10 mouse cellular contexts compared by ENCODE assay signal in genomic region chr8:11498786-11499485, GRCm38 (mm10). TPM values are rescaled to one million over a fixed set of nuclear protein-coding genes. Genes with fewer than 3 reads are reported as not detected.
DNase-seq lines count a peak whose midpoint lies in the region; ATAC-seq lines count a peak whose summit lies in the region.
"Had no signal": no experiment of that assay in that cellular context is flagged by ENCODE, and none has a peak within 500 bp of the region (broad histone marks: within the 10 kb centered on the region; RNA-seq: fewer than 3 reads in every experiment).

No protein-coding gene starts in this region.

- peaks cover 16% of the 10 kb centered on the region for H3K27me3 ChIP-seq in heart, embryonic 13.5 days (replicated peaks)
- no peaks in the 10 kb centered on the region for H3K27me3 ChIP-seq in neural tube, embryonic 12.5 days (replicated peaks)
- peaks cover 11% of the 10 kb centered on the region for H3K27me3 ChIP-seq in midbrain, embryonic 12.5 days

- DNase-seq in heart, adult 8-10 months (ENCODE audit: low spot score): no peak
- DNase-seq in neural tube, embryonic 10.5 days (ENCODE audit: extremely low spot score, low spot score): no peak
- no peak for DNase-seq in frontal cortex, postnatal 14 days (ENCODE audit: low spot score in 2 of 2)
- no peak for DNase-seq in cerebellum, adult 11-12 months
- DNase-seq: adrenal gland, postnatal 25 days; heart, postnatal 10 days had no signal

- H3K4me3 ChIP-seq in heart, embryonic 13.5 days: peak overlapping the region; percentile 93
- no peak overlapping the region for H3K4me3 ChIP-seq in neural tube, embryonic 12.5 days
- peak overlapping the region; percentile 77; the same call in 1 of the 2 replicates for H3K4me3 ChIP-seq in midbrain, embryonic 12.5 days

- H3K9me3 ChIP-seq in heart, embryonic 13.5 days: no peaks in the 10 kb centered on the region
- H3K9me3 ChIP-seq in neural tube, embryonic 12.5 days: no peaks in the 10 kb centered on the region
- no peaks in the 10 kb centered on the region for H3K9me3 ChIP-seq in midbrain, embryonic 12.5 days

- no peak overlapping the region for H3K9ac ChIP-seq in heart, embryonic 13.5 days
- no peak overlapping the region for H3K9ac ChIP-seq in neural tube, embryonic 12.5 days
- no peak overlapping the region for H3K9ac ChIP-seq in midbrain, embryonic 12.5 days (replicated peaks)

- 77% methylated on average over 4 of the region's 4 CpGs for WGBS in heart, embryonic 13.5 days
- 90% methylated on average over 4 of the region's 4 CpGs for WGBS in neural tube, embryonic 12.5 days
- 90% methylated on average over 4 of the region's 4 CpGs for WGBS in midbrain, embryonic 12.5 days

- H3K4me2 ChIP-seq in heart, embryonic 13.5 days: peak overlapping the region; percentile 70
- peak overlapping the region; percentile 66; the same call in 1 of the 2 replicates for H3K4me2 ChIP-seq in neural tube, embryonic 12.5 days (replicated peaks)
- H3K4me2 ChIP-seq in midbrain, embryonic 12.5 days (replicated peaks): no peak overlapping the region

- H3K4me1 ChIP-seq in heart, embryonic 13.5 days: peaks cover 18% of the 10 kb centered on the region
- H3K4me1 ChIP-seq in neural tube, embryonic 12.5 days: peaks cover 12% of the 10 kb centered on the region; the same call in 1 of the 2 replicates
- peaks cover 17% of the 10 kb centered on the region for H3K4me1 ChIP-seq in midbrain, embryonic 12.5 days

- ATAC-seq in heart, embryonic 13.5 days (ENCODE audit: extremely low read depth, insufficient number of reproducible peaks, low FRiP score, low TSS enrichment): no peak
- no peak for ATAC-seq in neural tube, embryonic 12.5 days (ENCODE audit: low FRiP score, low read depth)
- ATAC-seq in midbrain, embryonic 12.5 days (ENCODE audit: low FRiP score, low read depth): no peak
- ATAC-seq in CD4-positive, CD25-positive, alpha-beta regulatory T cell, adult 4 months: no peak

- peaks cover 26% of the 10 kb centered on the region for H3K36me3 ChIP-seq in heart, embryonic 13.5 days
- peaks cover 18% of the 10 kb centered on the region for H3K36me3 ChIP-seq in neural tube, embryonic 12.5 days
- peaks cover 16% of the 10 kb centered on the region for H3K36me3 ChIP-seq in midbrain, embryonic 12.5 days

- H3K27ac ChIP-seq in heart, embryonic 13.5 days (replicated peaks): no peak overlapping the region
- H3K27ac ChIP-seq in neural tube, embryonic 12.5 days: no peak overlapping the region
- no peak overlapping the region for H3K27ac ChIP-seq in midbrain, embryonic 12.5 days (replicated peaks)

RNA-seq across cellular contexts. Expression of gene Naxd, which starts 1.6 kb away (rescaled TPM):
- 73.5 and 77.8 TPM in 2 replicates for polyA plus RNA-seq in heart, embryonic 13.5 days (2015; fragmentation: Nextera tagmentation; extraction: Ambion mirVana)
- total RNA-seq in heart, adult 8-10 months (2022): 10 to 100 TPM; 30.7 to 35.3 (median 32.1) TPM
- polyA plus RNA-seq in neural tube, embryonic 12.5 days (2016; fragmentation: Nextera tagmentation; extraction: Ambion mirVana): 131 TPM in 2 replicates
- polyA plus RNA-seq in midbrain, embryonic 12.5 days (2016; fragmentation: Nextera tagmentation; extraction: Ambion mirVana): 117 and 122 TPM in 2 replicates
- polyA plus RNA-seq in CD4-positive, CD25-positive, alpha-beta regulatory T cell, adult 4 months (2017; shearing (Covaris generic)): 10 to 100 TPM; 56.4 to 77.8 TPM

RNA-seq across cellular contexts. Expression of gene Rab20, which starts 20.4 kb away (rescaled TPM):
- 28.1 and 30.1 TPM in 2 replicates for polyA plus RNA-seq in heart, embryonic 13.5 days (2015; fragmentation: Nextera tagmentation; extraction: Ambion mirVana)
- total RNA-seq in heart, adult 8-10 months (2022): 10 to 100 TPM; 21.9 to 36.4 (median 28.1) TPM
- 0.85 and 1.2 TPM in 2 replicates for polyA plus RNA-seq in neural tube, embryonic 12.5 days (2016; fragmentation: Nextera tagmentation; extraction: Ambion mirVana)
- 0.22 and 0.50 TPM in 2 replicates for polyA plus RNA-seq in midbrain, embryonic 12.5 days (2016; fragmentation: Nextera tagmentation; extraction: Ambion mirVana)
- polyA plus RNA-seq in CD4-positive, CD25-positive, alpha-beta regulatory T cell, adult 4 months (2017; shearing (Covaris generic)): 10 to 100 TPM; 12.0 to 12.8 TPM

RNA-seq across cellular contexts. Expression of gene Cars2, which starts 51.6 kb away (rescaled TPM):
- polyA plus RNA-seq in heart, embryonic 13.5 days (2015; fragmentation: Nextera tagmentation; extraction: Ambion mirVana): 24.8 and 27.1 TPM in 2 replicates
- total RNA-seq in heart, adult 8-10 months (2022): 10 to 100 TPM; 50.7 to 55.7 (median 53.7) TPM
- 20.7 and 22.7 TPM in 2 replicates for polyA plus RNA-seq in neural tube, embryonic 12.5 days (2016; fragmentation: Nextera tagmentation; extraction: Ambion mirVana)
- polyA plus RNA-seq in midbrain, embryonic 12.5 days (2016; fragmentation: Nextera tagmentation; extraction: Ambion mirVana): 17.6 and 20.9 TPM in 2 replicates
- 10 to 100 TPM; 11.8 to 14.4 TPM for polyA plus RNA-seq in CD4-positive, CD25-positive, alpha-beta regulatory T cell, adult 4 months (2017; shearing (Covaris generic))

RNA-seq across cellular contexts. Expression of gene Ing1, which starts 56.4 kb away (rescaled TPM):
- 20.7 and 21.0 TPM in 2 replicates for polyA plus RNA-seq in heart, embryonic 13.5 days (2015; fragmentation: Nextera tagmentation; extraction: Ambion mirVana)
- total RNA-seq in heart, adult 8-10 months (2022): 10 to 100 TPM; 15.9 to 24.4 (median 19.9) TPM
- 59.1 and 59.8 TPM in 2 replicates for polyA plus RNA-seq in neural tube, embryonic 12.5 days (2016; fragmentation: Nextera tagmentation; extraction: Ambion mirVana)
- polyA plus RNA-seq in midbrain, embryonic 12.5 days (2016; fragmentation: Nextera tagmentation; extraction: Ambion mirVana): 45.2 and 49.3 TPM in 2 replicates
- 10 to 100 TPM; 68.4 to 71.0 TPM for polyA plus RNA-seq in CD4-positive, CD25-positive, alpha-beta regulatory T cell, adult 4 months (2017; shearing (Covaris generic))
